Mouse (Mus musculus) intestine, postnatal 0 days (tissue): ENCODE measurements at regions not wholly inside any gene's neighbourhood (a gene's known extent, or its start where the extent isn't known, plus 50 kb on each side); places are given as distances from the start of the nearest gene placed in this dataset.

Experiments
- ATAC-seq: fragments of 200-750 bp; cut with Nextera tagmentation; 2 replicates; pipeline ENCODE4 v1.8.0; 2017; ENCODE audit warnings: mild to moderate bottlenecking, moderate TSS enrichment, moderate library complexity
- H3K27ac ChIP-seq: fragments of 300-500 bp; sonication (generic); 2 replicates; pipeline ENCODE4 v1.5.1; 2014; ENCODE audit warnings: mild to moderate bottlenecking, low read depth, low read length, moderate library complexity
- H3K27me3 ChIP-seq: fragments of 300-500 bp; sonication (generic); replicated peaks from 2 replicates; pipeline ENCODE4 v1.6.1; 2014; ENCODE audit warnings: low read length, mixed read lengths; ENCODE audit not compliant: control insufficient read depth, insufficient read depth
- H3K36me3 ChIP-seq: fragments of 300-500 bp; sonication (generic); 2 replicates; pipeline ENCODE4 v1.6.1; 2014; ENCODE audit warnings: mild to moderate bottlenecking, moderate library complexity; ENCODE audit not compliant: control insufficient read depth, insufficient read depth
- H3K4me1 ChIP-seq: fragments of 300-500 bp; sonication (generic); replicated peaks from 2 replicates; pipeline ENCODE4 v1.6.1; 2014; ENCODE audit warnings: antibody characterized with exemption, low read length, mixed read lengths; ENCODE audit not compliant: control insufficient read depth, insufficient read depth
- H3K4me2 ChIP-seq: fragments of 300-500 bp; sonication (generic); replicated peaks from 2 replicates; pipeline ENCODE4 v1.6.1; 2014; ENCODE audit warnings: low read depth, mild to moderate bottlenecking, moderate library complexity
- H3K4me3 ChIP-seq: fragments of 300-500 bp; sonication (generic); 2 replicates; pipeline ENCODE4 v1.5.1; 2014; ENCODE audit warnings: low read depth, low read length
- H3K9ac ChIP-seq: fragments of 300-500 bp; sonication (generic); 2 replicates; pipeline ENCODE4 v1.6.1; 2014; ENCODE audit warnings: mild to moderate bottlenecking, low read depth, low read length
- H3K9me3 ChIP-seq: fragments of 300-500 bp; sonication (generic); 2 replicates; pipeline ENCODE4 v1.6.1; 2016; ENCODE audit warnings: mixed run types; ENCODE audit not compliant: control insufficient read depth
- CTCF ChIP-seq: sonication (generic); IDR thresholded peaks from 2 replicates; pipeline ENCODE4 v1.5.1; 2016; ENCODE audit warnings: low read depth, mild to moderate bottlenecking, control low read depth, antibody characterized with exemption, moderate library complexity
- WGBS: fragments of 180-500 bp; shearing (Covaris S2); extraction: QIAGEN DNeasy Blood & Tissue Kit; methylation state at CpG from one replicate; pipeline ENCODE4 v1.1.7; 2014; 5-methylcytosine and 5-hydroxymethylcytosine counted together

DNA sequence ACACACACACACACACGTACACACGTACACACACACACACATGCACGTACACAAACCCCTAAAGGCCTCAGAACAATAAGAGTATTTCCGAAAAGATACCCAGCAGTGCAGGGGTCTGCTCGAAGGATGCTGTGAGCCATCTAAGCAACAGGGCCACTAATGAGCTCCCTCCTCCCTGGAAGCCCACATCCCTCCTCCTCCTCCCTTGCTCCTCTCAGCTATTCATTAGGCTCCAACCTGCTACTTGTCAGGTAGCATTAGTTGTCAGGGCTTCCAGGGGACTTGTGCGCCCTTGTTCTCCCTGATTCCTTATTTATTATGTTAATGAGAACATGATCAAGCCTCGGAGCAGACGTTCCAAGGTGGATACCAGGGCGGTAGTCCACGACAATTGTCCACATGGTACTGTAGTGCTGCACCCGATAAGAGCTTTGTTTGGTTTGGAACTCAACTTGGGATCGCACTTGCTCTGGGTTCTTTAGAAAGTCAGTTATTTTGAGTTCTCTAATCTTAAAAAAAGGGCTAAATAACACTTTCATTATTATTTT lies 159.8 kb downstream of the Evx1 start:
- no peak for TF ChIP-seq CTCF
- H3K36me3 ChIP-seq = no peaks in the 10 kb centered on the region
- H3K27me3 ChIP-seq = peaks cover 6% of the 10 kb centered on the region
- H3K4me3 ChIP-seq = no peak overlapping the region
- no peaks in the 10 kb centered on the region for H3K9me3 ChIP-seq
- H3K27ac ChIP-seq = no peak overlapping the region
- no peak for ATAC-seq
- H3K4me2 ChIP-seq = no peak overlapping the region
- no peak overlapping the region for H3K9ac ChIP-seq
- H3K4me1 ChIP-seq = no peaks in the 10 kb centered on the region; the same call in 1 of the 2 replicates
- 76% methylated on average over 12 of the region's 12 CpGs for WGBS

DNA sequence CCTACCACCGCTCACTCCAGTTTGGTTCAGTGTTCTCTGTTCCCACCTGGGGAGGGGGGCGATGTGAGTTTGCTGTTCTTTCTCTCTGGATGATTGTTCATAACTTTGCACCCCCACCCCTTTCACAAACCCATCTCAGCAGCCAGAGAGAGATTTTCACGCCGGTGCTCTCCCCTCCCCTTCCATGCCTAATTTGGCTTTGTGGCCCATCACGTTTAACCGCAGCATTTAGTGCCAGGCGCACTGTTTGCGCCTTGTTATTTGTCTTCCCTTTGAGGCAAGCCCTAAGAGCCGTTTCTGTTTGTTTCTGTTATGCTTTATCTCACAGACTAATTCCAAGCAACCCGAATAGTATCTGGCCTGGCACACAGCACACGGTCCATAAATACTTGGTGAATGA lies 160.6 kb downstream of the Evx1 start:
- no peak overlapping the region for H3K27ac ChIP-seq
- 32% methylated on average over 11 of the region's 11 CpGs for WGBS
- no peak overlapping the region for H3K9ac ChIP-seq
- no peak for TF ChIP-seq CTCF
- peaks cover 3% of the 10 kb centered on the region; the same call in 1 of the 2 replicates for H3K4me1 ChIP-seq
- no peaks in the 10 kb centered on the region for H3K9me3 ChIP-seq
- H3K4me2 ChIP-seq = no peak overlapping the region
- peaks cover 9% of the 10 kb centered on the region for H3K27me3 ChIP-seq
- H3K4me3 ChIP-seq = no peak overlapping the region
- H3K36me3 ChIP-seq = no peaks in the 10 kb centered on the region
- ATAC-seq = no peak

DNA sequence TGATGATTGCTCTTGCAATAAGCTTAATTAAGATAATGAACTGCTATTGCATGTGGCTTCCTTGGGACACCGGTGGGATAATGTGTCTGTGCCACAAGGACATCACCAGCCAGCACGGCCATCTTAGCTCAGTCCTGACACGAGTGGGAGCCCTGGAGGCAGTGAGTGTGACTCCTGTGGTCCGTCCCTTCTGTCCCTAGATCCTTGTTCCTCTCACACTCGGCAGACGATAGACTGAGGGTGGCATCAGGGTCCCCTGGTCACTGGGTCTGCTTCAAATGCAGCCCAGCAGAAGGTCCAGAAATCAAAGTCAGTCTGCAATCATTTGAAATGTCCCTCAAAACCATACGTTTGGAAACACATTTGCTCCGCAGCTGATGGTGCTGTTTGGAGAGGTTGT lies 162.4 kb downstream of the Evx1 start:
- H3K4me2 ChIP-seq = no peak overlapping the region
- peaks cover 12% of the 10 kb centered on the region for H3K27me3 ChIP-seq
- no peak overlapping the region for H3K27ac ChIP-seq
- H3K36me3 ChIP-seq = no peaks in the 10 kb centered on the region
- no peak overlapping the region for H3K9ac ChIP-seq
- no peak for ATAC-seq
- TF ChIP-seq CTCF = no peak
- no peaks in the 10 kb centered on the region for H3K9me3 ChIP-seq
- 91% methylated on average over 8 of the region's 8 CpGs for WGBS
- H3K4me1 ChIP-seq = peaks cover 5% of the 10 kb centered on the region; the same call in 1 of the 2 replicates
- no peak overlapping the region for H3K4me3 ChIP-seq

DNA sequence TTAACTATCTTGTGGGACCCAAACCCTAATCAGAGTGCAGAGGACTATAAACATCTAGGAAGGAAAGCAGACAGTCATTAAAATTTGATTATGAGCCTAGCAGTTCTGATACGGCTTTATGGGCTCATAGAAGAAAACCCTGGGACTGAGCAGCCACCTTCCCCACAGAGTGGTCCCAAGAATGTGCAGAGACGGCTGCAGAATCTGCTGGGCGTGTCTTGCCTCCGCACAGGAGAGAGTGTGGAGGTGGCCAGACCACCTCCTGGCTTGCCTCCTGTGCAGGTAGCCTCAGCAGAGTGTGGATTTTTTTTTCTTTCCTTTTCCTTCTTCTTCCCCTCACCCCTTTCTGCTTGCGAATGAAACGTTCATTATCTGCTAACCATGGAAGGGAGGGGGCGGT lies 163.3 kb downstream of the Hibadh start:
- no peaks in the 10 kb centered on the region for H3K9me3 ChIP-seq
- H3K27me3 ChIP-seq = peaks cover 12% of the 10 kb centered on the region
- no peak overlapping the region for H3K4me2 ChIP-seq
- no peaks in the 10 kb centered on the region for H3K36me3 ChIP-seq
- TF ChIP-seq CTCF = no peak
- no peak overlapping the region for H3K27ac ChIP-seq
- peaks cover 5% of the 10 kb centered on the region; the same call in 1 of the 2 replicates for H3K4me1 ChIP-seq
- H3K9ac ChIP-seq = no peak overlapping the region
- H3K4me3 ChIP-seq = no peak overlapping the region
- 41% methylated on average over 7 of the region's 7 CpGs for WGBS
- ATAC-seq = no peak

DNA sequence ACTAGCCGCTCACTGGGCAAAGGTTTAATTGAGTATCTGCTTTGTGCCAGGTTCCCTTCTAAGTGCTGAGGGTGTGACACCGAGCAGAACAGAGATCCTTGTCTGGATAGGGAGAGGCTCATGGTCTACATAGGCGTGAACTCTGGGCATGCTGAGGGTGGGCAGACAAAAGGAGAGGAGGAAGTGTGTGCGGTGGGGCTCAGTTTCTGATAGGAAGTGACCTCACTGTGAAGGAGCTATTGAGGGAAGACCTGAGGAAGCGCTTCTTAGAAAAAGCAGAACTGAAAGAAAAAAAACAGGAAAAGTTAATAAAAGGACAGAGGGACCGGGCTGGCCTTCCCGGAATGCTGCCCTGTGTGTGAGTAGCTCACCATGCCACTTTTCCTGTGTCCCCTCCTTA lies 162.8 kb downstream of the Hibadh start:
- Histone ChIP-seq H3K27me3 (peaks cover 12% of the 10 kb centered on the region), H3K36me3 (no peaks in the 10 kb centered on the region), H3K9me3 (no peaks in the 10 kb centered on the region), H3K27ac (no peak overlapping the region), H3K4me3 (no peak overlapping the region), H3K4me2 (no peak overlapping the region), H3K4me1 (peaks cover 5% of the 10 kb centered on the region; the same call in 1 of the 2 replicates), H3K9ac (no peak overlapping the region)
- TF ChIP-seq CTCF = no peak
- 58% methylated on average over 7 of the region's 7 CpGs for WGBS
- ATAC-seq = no peak

DNA sequence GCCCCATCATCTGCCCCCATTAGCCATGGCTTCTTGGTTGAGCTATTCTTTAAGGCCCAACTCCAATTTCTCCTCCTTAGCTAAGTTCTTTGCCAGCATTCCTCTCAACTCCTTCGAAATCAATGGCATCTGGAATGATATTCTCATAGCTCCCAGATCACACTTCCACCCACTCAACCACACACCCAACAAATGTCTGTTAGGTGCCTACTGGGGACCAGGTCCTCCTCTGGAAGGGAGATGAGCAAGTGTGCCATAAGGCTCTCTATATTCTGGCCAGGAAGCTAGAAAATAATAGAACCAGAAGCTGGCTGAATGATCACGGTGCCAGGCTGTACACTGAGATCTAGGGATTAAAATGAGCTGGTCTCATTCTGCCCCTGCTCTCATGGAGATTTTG lies 161.6 kb downstream of the Hibadh start:
- H3K4me3 ChIP-seq = no peak overlapping the region
- H3K4me2 ChIP-seq = no peak overlapping the region
- peaks cover 11% of the 10 kb centered on the region for H3K27me3 ChIP-seq
- H3K27ac ChIP-seq = no peak overlapping the region; the same call in 1 of the 2 replicates
- H3K9ac ChIP-seq = no peak overlapping the region
- no peak for TF ChIP-seq CTCF
- no peaks in the 10 kb centered on the region for H3K36me3 ChIP-seq
- peaks cover 5% of the 10 kb centered on the region; the same call in 1 of the 2 replicates for H3K4me1 ChIP-seq
- ATAC-seq = no peak
- WGBS = 85% methylated on average over 2 of the region's 2 CpGs
- no peaks in the 10 kb centered on the region for H3K9me3 ChIP-seq
